Mouse (Mus musculus): ENCODE results near the gene Atp6v0e. TPM values are rescaled to one million over a fixed set of nuclear protein-coding genes. Genes with fewer than 3 reads are reported as not detected.

Atp6v0e gene
- polyA plus RNA-seq, 1 experiment, result 87.2 TPM

DNA sequence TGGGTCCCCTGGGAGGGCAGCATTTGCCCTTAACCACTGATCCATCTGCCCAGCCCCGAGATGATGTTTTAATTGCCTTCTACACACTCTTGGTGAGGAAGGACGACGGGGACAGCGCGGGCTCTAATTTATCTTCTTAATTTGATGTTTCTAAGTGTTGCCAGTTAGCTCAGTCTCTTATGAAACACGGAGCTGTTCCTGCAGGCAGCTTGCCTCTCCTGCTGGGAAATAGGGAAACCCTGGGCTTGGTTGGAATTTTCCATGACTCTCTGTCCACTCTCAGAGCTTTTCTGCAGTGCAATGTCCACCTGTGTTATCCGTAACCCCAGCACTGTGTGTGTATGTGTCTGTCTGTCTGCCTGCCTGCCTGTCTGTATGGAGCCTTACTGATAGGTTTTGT is 30.4 kb downstream of the Atp6v0e start:
- H3K4me3 ChIP-seq (ENCODE audit: insufficient read depth, low read length), result no peak overlapping the region
- peak overlapping the region; percentile 76 for H3K27ac ChIP-seq (ENCODE audit: insufficient read depth, low read length)
- no peak for TF ChIP-seq CTCF (IDR thresholded peaks at IDR 0.05; ENCODE audit: extremely low read depth, insufficient read depth, low read length)
- no peak for TF ChIP-seq POLR2A (IDR thresholded peaks at IDR 0.05; ENCODE audit: extremely low read depth, insufficient read depth, low read length)
- H3K4me1 ChIP-seq (ENCODE audit: control insufficient read depth, insufficient read depth, low read length), result peaks cover 22% of the 10 kb centered on the region

DNA sequence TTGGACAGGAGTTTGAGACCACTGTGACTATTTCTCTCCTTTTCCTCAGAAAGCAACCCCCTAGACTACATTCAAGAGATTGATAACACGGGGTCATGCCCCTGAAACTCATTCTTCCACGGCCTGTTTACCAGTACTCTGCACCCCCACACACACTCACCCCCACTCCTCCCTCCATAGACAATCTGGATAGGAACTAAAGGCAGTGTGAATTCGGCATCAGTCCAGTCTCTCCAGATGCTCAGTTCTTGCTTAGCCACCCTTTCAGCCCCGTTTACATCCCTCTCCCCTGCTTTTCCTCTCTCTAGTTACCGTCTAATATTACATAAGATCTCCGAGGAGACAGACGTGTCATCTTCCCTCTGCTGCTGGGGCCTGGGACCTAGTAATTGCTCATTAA is 31.1 kb downstream of the Atp6v0e start:
- Histone ChIP-seq H3K4me3 (ENCODE audit: insufficient read depth, low read length) (no peak overlapping the region), H3K27ac (ENCODE audit: insufficient read depth, low read length) (peak overlapping the region; percentile 76), H3K4me1 (ENCODE audit: control insufficient read depth, insufficient read depth, low read length) (peaks cover 21% of the 10 kb centered on the region)
- TF ChIP-seq CTCF (IDR thresholded peaks at IDR 0.05; ENCODE audit: extremely low read depth, insufficient read depth, low read length), result no peak
- no peak for TF ChIP-seq POLR2A (IDR thresholded peaks at IDR 0.05; ENCODE audit: extremely low read depth, insufficient read depth, low read length)

DNA sequence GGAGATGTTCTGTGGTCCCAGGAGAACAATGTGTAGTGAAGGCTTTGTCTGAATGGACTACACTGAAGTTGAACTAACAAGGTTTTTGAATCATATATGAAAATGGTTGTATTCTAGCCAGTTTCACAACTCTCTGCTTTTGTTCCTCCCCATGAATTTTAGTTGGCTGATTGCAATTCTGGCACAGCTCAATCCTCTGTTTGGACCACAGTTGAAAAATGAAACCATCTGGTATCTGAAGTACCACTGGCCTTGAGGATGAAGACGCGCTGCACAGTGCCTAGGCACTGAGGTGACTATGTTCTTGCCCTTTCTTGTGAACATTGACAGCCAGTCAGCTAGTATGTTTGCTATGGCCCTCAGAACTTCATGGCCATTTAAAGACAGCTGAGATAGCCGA is 32.2 kb downstream of the Atp6v0e start:
- TF ChIP-seq POLR2A (IDR thresholded peaks at IDR 0.05; ENCODE audit: extremely low read depth, insufficient read depth, low read length), result no peak
- TF ChIP-seq CTCF (IDR thresholded peaks at IDR 0.05; ENCODE audit: extremely low read depth, insufficient read depth, low read length), result no peak
- peaks cover 17% of the 10 kb centered on the region for H3K4me1 ChIP-seq (ENCODE audit: control insufficient read depth, insufficient read depth, low read length)
- H3K27ac ChIP-seq (ENCODE audit: insufficient read depth, low read length), result no peak overlapping the region
- no peak overlapping the region for H3K4me3 ChIP-seq (ENCODE audit: insufficient read depth, low read length)

DNA sequence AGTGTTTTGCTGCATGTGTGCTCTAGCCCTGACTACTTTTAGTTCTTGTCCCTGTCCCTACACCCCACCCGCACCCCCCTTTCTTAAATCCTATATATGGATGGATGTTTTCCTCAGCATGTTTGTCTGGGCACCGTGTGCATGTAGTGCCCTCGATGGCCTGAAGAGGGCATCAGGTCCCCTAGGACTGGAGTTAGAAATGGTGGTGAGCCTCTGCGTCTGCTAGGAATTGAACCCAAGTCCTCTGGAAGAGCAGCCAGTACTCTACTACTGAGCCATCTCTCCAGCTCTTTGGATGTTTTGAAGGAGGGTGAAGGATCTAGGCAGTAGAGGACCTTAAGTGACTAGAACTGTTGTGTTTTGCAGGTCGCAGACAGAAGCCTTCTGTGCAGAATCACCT is 35.8 kb downstream of the Atp6v0e start:
- Histone ChIP-seq H3K4me3 (ENCODE audit: insufficient read depth, low read length) (no peak overlapping the region), H3K4me1 (ENCODE audit: control insufficient read depth, insufficient read depth, low read length) (peaks cover 21% of the 10 kb centered on the region), H3K27ac (ENCODE audit: insufficient read depth, low read length) (no peak overlapping the region)
- 0 out of 2 replicates have a peak, but pooled peaks have one; percentile 20 for TF ChIP-seq CTCF (IDR thresholded peaks at IDR 0.05; ENCODE audit: extremely low read depth, insufficient read depth, low read length)
- no peak for TF ChIP-seq POLR2A (IDR thresholded peaks at IDR 0.05; ENCODE audit: extremely low read depth, insufficient read depth, low read length)

DNA sequence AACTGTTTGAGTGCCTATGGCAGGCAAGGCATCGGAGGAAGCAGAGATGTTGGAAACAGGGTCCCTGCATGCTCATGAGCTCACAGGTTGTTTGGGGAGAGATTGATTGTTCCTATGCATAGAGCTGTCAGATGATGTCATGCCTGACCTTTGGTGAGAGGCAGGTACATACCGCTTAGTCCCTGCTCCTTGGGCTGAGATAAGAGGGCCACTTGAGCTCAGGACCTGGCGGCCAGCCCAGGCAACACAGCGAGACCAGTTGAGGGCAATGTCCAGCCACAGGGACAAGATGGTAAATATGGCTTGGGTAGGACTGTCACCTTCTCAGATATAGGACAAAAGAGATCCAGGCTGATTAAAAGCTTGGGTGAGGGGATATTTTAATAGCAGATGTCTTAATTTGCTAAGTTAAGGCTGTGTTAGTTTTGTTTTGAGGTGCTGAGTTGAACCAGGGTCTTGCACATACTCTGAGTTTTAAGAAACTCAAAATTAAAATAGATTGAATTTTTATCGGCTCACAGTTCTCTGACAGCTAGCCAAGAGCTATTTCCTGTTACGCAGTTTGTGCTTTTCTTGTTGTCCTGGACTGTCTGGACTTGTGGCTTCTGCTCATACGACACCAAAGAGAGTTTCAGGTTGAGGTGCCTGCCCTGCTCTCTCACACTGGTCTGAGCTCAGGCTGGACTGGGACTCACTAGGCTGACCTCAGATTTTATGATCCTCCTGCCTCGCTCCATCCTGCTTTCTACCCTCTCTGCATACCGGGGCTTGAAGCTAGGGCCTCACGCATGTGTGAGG is 37.0 kb downstream of the Atp6v0e start:
- TF ChIP-seq CTCF (IDR thresholded peaks at IDR 0.05; ENCODE audit: extremely low read depth, insufficient read depth, low read length) (no peak), POLR2A (IDR thresholded peaks at IDR 0.05; ENCODE audit: extremely low read depth, insufficient read depth, low read length) (no peak)
- no peak overlapping the region for H3K27ac ChIP-seq (ENCODE audit: insufficient read depth, low read length)
- H3K4me1 ChIP-seq (ENCODE audit: control insufficient read depth, insufficient read depth, low read length), result peaks cover 15% of the 10 kb centered on the region
- no peak overlapping the region for H3K4me3 ChIP-seq (ENCODE audit: insufficient read depth, low read length)

DNA sequence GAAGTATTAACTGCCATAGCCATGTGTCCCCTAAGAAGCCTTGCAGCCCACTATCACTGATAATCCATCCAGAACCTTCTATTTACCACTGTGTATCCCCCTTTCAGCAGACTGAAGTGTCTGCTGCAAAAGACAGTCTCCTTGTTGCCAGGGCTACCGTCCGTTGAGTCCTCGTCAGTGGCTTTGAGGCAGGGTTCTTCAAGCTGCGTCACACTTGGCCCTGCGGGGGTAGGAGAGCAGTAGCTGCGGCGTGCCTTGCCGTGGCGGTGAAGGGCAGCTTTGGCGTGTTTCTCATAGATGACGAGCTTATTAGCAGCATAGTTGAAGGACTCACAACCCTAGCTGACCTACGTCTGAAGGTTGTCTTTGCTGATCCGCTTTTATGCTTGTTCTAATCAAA is 38.5 kb downstream of the Atp6v0e start:
- TF ChIP-seq CTCF (IDR thresholded peaks at IDR 0.05; ENCODE audit: extremely low read depth, insufficient read depth, low read length), result no peak
- TF ChIP-seq POLR2A (IDR thresholded peaks at IDR 0.05; ENCODE audit: extremely low read depth, insufficient read depth, low read length), result no peak; the same call in 1 of the 2 replicates
- Histone ChIP-seq H3K27ac (ENCODE audit: insufficient read depth, low read length) (no peak overlapping the region), H3K4me1 (ENCODE audit: control insufficient read depth, insufficient read depth, low read length) (peaks cover 15% of the 10 kb centered on the region), H3K4me3 (ENCODE audit: insufficient read depth, low read length) (no peak overlapping the region)

DNA sequence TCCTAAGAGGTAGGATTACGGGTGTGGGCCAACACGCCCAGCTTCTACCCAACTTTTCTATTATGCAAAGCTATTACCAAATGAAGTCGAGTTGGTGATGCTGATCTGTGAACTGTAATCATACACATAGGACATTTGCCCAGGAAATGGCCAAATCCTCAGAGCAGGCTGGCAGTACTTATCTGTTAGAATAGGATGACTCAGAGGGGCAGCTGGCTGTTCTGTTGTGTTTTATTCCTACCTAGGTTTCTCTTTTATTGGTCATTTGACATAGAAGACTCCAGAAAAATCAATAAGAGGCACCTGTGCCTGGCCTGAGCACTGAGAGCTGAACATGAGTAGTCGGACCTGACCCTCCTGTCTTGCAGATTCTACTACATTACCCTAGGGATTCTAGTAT is 39.6 kb downstream of the Atp6v0e start:
- TF ChIP-seq CTCF (IDR thresholded peaks at IDR 0.05; ENCODE audit: extremely low read depth, insufficient read depth, low read length), result no peak
- TF ChIP-seq POLR2A (IDR thresholded peaks at IDR 0.05; ENCODE audit: extremely low read depth, insufficient read depth, low read length), result no peak
- Histone ChIP-seq H3K27ac (ENCODE audit: insufficient read depth, low read length) (no peak overlapping the region), H3K4me3 (ENCODE audit: insufficient read depth, low read length) (no peak overlapping the region), H3K4me1 (ENCODE audit: control insufficient read depth, insufficient read depth, low read length) (peaks cover 15% of the 10 kb centered on the region)

DNA sequence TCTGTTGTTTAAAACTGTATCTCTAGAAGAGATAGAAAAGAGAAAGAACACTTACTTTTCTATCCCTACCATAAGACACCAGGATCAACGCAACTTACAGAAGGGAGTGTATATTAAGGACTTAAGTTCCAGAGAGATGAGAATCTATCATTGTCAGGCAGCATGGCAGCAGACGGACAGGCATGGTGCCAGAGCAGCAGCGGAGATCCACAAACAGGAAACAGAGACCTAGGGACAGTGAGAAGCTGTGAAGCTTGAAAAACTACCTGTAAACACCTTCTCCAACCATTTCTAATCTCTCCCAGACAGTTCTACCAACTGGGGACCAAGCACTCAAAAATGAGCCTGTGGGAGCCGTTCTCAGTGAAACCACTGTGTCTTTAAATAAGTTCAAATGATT is 40.6 kb downstream of the Atp6v0e start:
- H3K4me3 ChIP-seq (ENCODE audit: insufficient read depth, low read length), result no peak overlapping the region
- no peak for TF ChIP-seq POLR2A (IDR thresholded peaks at IDR 0.05; ENCODE audit: extremely low read depth, insufficient read depth, low read length)
- TF ChIP-seq CTCF (IDR thresholded peaks at IDR 0.05; ENCODE audit: extremely low read depth, insufficient read depth, low read length), result no peak
- peaks cover 16% of the 10 kb centered on the region for H3K4me1 ChIP-seq (ENCODE audit: control insufficient read depth, insufficient read depth, low read length)
- no peak overlapping the region for H3K27ac ChIP-seq (ENCODE audit: insufficient read depth, low read length)

DNA sequence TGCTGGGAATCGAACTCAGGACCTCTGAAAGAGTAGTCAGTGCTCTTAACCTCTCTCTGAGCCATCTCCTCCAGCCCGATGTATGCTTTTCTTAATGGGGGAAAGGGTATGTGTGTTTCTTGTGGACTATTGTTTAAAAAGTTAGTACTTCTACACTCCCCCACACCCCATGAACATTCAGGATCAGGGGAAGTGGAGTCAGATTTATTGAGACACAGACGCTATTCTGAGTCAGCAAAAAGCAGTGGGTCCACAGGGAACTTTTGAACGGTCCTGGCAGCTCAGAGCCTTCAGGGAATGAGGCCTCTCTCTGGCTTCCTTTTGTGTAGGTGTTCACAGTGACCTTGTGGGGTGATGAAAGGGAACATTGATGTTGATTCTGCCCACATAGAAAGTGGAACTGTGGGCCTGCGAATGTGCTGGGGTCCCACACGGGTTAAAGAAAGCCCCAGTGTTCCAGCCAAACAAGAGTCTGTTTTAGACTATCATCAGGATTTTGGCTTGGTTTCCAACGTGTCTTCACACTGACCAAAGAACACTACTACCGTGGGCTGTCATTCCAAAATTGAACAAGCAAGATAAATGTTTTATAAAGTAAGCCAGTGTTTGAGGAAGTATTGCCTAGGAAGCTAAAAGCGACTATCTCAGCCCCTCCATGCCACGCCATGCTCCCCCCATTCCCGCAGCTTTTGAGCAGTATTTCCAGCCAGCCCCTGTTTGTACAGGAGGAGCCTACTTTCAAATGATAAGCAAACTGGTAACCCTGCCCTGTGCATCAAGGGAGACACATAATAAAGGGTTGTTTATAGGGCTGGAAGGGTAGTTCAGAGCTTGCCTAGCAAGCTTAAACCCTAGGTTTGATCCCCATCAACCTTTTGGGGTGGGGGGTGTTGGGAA is 42.7 kb downstream of the Atp6v0e start:
- TF ChIP-seq POLR2A (IDR thresholded peaks at IDR 0.05; ENCODE audit: extremely low read depth, insufficient read depth, low read length), result no peak
- TF ChIP-seq CTCF (IDR thresholded peaks at IDR 0.05; ENCODE audit: extremely low read depth, insufficient read depth, low read length), result no peak
- H3K27ac ChIP-seq (ENCODE audit: insufficient read depth, low read length), result no peak overlapping the region
- H3K4me3 ChIP-seq (ENCODE audit: insufficient read depth, low read length), result no peak overlapping the region
- peaks cover 19% of the 10 kb centered on the region for H3K4me1 ChIP-seq (ENCODE audit: control insufficient read depth, insufficient read depth, low read length)
